Mouse (Mus musculus) lung, postnatal 36 days (tissue): ENCODE measurements at regions not wholly inside any gene's neighbourhood (a gene's known extent, or its start where the extent isn't known, plus 50 kb on each side); places are given as distances from the start of the nearest gene placed in this dataset.

Source experiments
- DNase-seq: peaks from one replicate; pipeline ENCODE4 v3.0.0; 2022; ENCODE audit warnings: mixed read lengths

GRCm38 (mm10) chr15:52783940-52784339, 1100.8 kb upstream of the Gm7489 start:
- DNase-seq: no peak

- DNase-seq: no peak
Measured at GRCm38 (mm10) chr15:52785196-52785595, 1099.5 kb upstream of the Gm7489 start.

GRCm38 (mm10) chr15:52785976-52786375, 1098.7 kb upstream of the Gm7489 start:
- DNase-seq: no peak

GRCm38 (mm10) chr15:52805479-52806199, 1079.1 kb upstream of the Gm7489 start:
- DNase-seq: no peak

- peak; percentile 40 for DNase-seq
Measured at GRCm38 (mm10) chr15:52808622-52809021, 1076.1 kb upstream of the Gm7489 start.

- no peak for DNase-seq
Measured at GRCm38 (mm10) chr15:52820796-52821195, 1063.9 kb upstream of the Gm7489 start.

GRCm38 (mm10) chr15:52836896-52837295, 1047.8 kb upstream of the Gm7489 start:
- DNase-seq: no peak

- DNase-seq: no peak
Measured at GRCm38 (mm10) chr15:52848132-52848531, 1036.6 kb upstream of the Gm7489 start.

- DNase-seq: no peak
Measured at GRCm38 (mm10) chr15:52858682-52859081, 1026.0 kb upstream of the Gm7489 start.

GRCm38 (mm10) chr15:52863494-52863893, 1021.2 kb upstream of the Gm7489 start:
- no peak for DNase-seq

- DNase-seq: no peak
Measured at GRCm38 (mm10) chr15:52892244-52892950, 992.3 kb upstream of the Gm7489 start.

- DNase-seq: no peak
Measured at GRCm38 (mm10) chr15:52898107-52898506, 986.6 kb upstream of the Gm7489 start.

GRCm38 (mm10) chr15:52899403-52899802, 985.3 kb upstream of the Gm7489 start:
- DNase-seq: no peak

GRCm38 (mm10) chr15:52899822-52900221, 984.9 kb upstream of the Gm7489 start:
- DNase-seq: no peak

GRCm38 (mm10) chr15:52905231-52905630, 979.5 kb upstream of the Gm7489 start:
- no peak for DNase-seq

- no peak for DNase-seq
Measured at GRCm38 (mm10) chr15:52907217-52907616, 977.5 kb upstream of the Gm7489 start.

- no peak for DNase-seq
Measured at GRCm38 (mm10) chr15:52922277-52922676, 962.4 kb upstream of the Gm7489 start.

GRCm38 (mm10) chr15:52928408-52928807, 956.3 kb upstream of the Gm7489 start:
- peak; percentile 4 for DNase-seq

- DNase-seq: no peak
Measured at GRCm38 (mm10) chr15:52937138-52937537, 947.6 kb upstream of the Gm7489 start.

GRCm38 (mm10) chr15:52944592-52944991, 940.1 kb upstream of the Gm7489 start:
- no peak for DNase-seq

- DNase-seq: no peak
Measured at GRCm38 (mm10) chr15:52948196-52948595, 936.5 kb upstream of the Gm7489 start.

- DNase-seq: no peak
Measured at GRCm38 (mm10) chr15:52953480-52953879, 931.2 kb upstream of the Gm7489 start.

- no peak for DNase-seq
Measured at GRCm38 (mm10) chr15:52954715-52955593, 929.8 kb upstream of the Gm7489 start.
